Mouse (Mus musculus) embryonic facial prominence, embryonic 12.5 days (tissue): Measurements from ENCODE around the gene Tti1. TPM values are rescaled to one million over a fixed set of nuclear protein-coding genes. Genes with fewer than 3 reads are reported as not detected.

Experiments used
- ATAC-seq: fragments of 200-750 bp; cut with Nextera tagmentation; 2 replicates; pipeline ENCODE4 v1.8.0; 2017; ENCODE audit not compliant: insufficient number of reproducible peaks, insufficient read depth, low FRiP score, low TSS enrichment
- H3K27ac ChIP-seq: fragments of 300-500 bp; sonication (generic); 2 replicates; pipeline ENCODE4 v1.5.1; 2016; ENCODE audit warnings: mild to moderate bottlenecking
- H3K27me3 ChIP-seq: fragments of 300-500 bp; sonication (generic); 2 replicates; pipeline ENCODE4 v1.6.1; 2016; ENCODE audit warnings: mild to moderate bottlenecking, moderate library complexity
- H3K36me3 ChIP-seq: fragments of 300-500 bp; sonication (generic); 2 replicates; pipeline ENCODE4 v1.6.1; 2016; ENCODE audit warnings: mild to moderate bottlenecking
- H3K4me1 ChIP-seq: fragments of 300-500 bp; sonication (generic); 2 replicates; pipeline ENCODE4 v1.6.1; 2016
- H3K4me2 ChIP-seq: fragments of 300-500 bp; sonication (generic); replicated peaks from 2 replicates; pipeline ENCODE4 v1.6.1; 2016; ENCODE audit warnings: mild to moderate bottlenecking, moderate library complexity
- H3K4me3 ChIP-seq: fragments of 300-500 bp; sonication (generic); 2 replicates; pipeline ENCODE4 v1.5.1; 2016; ENCODE audit warnings: mild to moderate bottlenecking
- H3K9ac ChIP-seq: fragments of 300-500 bp; sonication (generic); 2 replicates; pipeline ENCODE4 v1.6.1; 2016; ENCODE audit warnings: mild to moderate bottlenecking, moderate library complexity
- H3K9me3 ChIP-seq: fragments of 300-500 bp; sonication (generic); 2 replicates; pipeline ENCODE4 v1.6.1; 2016; ENCODE audit warnings: mild to moderate bottlenecking, moderate library complexity
- WGBS: fragments of 180-500 bp; shearing (Covaris S2); methylation state at CpG from one replicate; pipeline ENCODE4 v1.1.7; 2016; 5-methylcytosine and 5-hydroxymethylcytosine counted together
- polyA plus RNA-seq: library from polyadenylated mRNA; unstranded; fragments of >200 nt; fragmentation: Nextera tagmentation; extraction: Ambion mirVana; gene quantifications from 2 replicates; pipeline ENCODE4 v1.2.1, GENCODE M21; 2016

Gene Tti1
- polyA plus RNA-seq, 1 experiment from 2014 or later = 30.8 TPM

DNA sequence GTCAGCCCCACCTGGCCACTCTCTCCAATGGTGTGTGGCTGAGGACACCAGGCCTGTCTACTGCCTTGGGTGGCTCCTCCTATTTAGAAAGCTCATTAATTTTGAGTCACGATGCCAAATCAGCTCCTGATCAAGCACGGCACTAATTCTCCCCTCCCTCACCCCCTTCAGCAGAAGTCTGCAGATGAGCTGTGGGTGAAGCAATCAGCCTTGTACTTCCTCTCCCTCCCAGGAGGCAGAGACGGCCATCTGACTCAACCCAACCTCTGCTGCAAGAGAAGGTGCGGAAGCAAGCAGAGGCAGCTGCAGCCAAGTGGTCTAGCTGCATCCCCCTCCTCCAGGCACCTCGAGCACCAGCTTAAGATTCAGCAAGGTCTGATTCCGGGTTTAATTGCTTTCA is 37.2 kb downstream of the Tti1 start:
- WGBS = 78% methylated on average over 6 of the region's 6 CpGs
- H3K4me1 ChIP-seq = no peaks in the 10 kb centered on the region
- H3K4me3 ChIP-seq = no peak overlapping the region
- no peak overlapping the region for H3K4me2 ChIP-seq
- H3K27me3 ChIP-seq = no peaks in the 10 kb centered on the region
- H3K36me3 ChIP-seq = peaks cover 33% of the 10 kb centered on the region
- ATAC-seq = no peak
- no peak overlapping the region for H3K27ac ChIP-seq
- H3K9me3 ChIP-seq = no peaks in the 10 kb centered on the region
- no peak overlapping the region for H3K9ac ChIP-seq

DNA sequence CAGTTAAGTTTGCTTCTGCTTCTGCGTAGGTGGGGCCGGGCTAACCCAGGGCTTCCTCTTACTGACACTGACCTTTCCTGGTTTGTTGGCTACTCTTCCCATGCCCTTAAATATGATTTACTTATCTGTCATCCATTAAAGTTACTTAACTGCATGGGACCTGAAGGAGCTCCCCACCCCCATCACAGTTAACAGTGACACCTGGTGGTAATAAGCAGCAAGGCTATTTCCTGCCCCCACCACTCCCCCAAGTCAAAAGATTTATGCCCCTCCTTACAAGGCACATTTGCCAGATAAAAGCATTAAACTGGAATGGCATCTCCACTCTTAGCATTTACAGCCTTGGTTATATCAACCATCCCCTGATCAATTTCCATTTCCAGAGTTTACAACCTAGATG is 38.3 kb downstream of the Tti1 start:
- no peaks in the 10 kb centered on the region for H3K27me3 ChIP-seq
- H3K4me1 ChIP-seq = no peaks in the 10 kb centered on the region
- no peaks in the 10 kb centered on the region for H3K9me3 ChIP-seq
- ATAC-seq = no peak
- no peak overlapping the region for H3K4me3 ChIP-seq
- WGBS = 79% methylated on average over 2 of the region's 2 CpGs
- H3K36me3 ChIP-seq = peaks cover 23% of the 10 kb centered on the region
- H3K4me2 ChIP-seq = no peak overlapping the region
- H3K9ac ChIP-seq = no peak overlapping the region
- H3K27ac ChIP-seq = no peak overlapping the region

DNA sequence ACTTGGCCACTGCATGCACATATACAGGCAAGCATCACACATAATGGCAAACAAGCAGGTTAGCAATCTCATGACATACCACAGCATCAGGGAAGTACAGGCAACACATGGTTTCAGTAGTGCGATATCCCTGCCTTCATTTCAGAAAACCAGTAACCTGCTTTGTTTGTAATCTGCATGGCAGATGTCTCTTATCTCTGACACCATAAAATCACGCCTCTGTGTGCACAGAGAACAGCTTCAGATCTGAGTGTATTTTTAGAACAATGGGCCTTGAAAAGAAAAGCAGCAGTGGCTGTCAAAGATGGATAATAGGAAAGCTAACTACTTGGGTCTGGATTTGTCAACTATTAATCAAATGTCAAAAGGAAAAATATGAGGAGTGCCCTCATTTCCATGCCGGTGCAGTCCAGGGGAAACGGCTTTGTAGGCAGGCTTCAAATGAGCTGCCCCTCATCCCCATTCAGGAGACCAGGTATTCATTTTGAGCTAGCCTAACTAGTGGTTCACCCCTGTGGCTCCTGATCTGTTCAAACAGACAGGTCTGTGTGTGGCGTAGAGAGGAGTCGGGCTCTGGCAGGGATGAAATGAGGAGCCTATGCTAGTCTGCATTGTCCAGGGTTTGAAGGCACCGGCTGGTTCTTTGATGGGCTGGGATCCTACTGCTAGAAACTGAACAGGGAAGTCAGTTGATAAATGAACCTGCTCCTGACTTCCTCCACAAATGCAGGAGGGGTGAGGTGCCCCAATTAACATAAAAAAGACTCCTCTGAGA is 39.6 kb downstream of the Tti1 start:
- H3K4me2 ChIP-seq = no peak overlapping the region
- 79% methylated on average over 7 of the region's 7 CpGs for WGBS

DNA sequence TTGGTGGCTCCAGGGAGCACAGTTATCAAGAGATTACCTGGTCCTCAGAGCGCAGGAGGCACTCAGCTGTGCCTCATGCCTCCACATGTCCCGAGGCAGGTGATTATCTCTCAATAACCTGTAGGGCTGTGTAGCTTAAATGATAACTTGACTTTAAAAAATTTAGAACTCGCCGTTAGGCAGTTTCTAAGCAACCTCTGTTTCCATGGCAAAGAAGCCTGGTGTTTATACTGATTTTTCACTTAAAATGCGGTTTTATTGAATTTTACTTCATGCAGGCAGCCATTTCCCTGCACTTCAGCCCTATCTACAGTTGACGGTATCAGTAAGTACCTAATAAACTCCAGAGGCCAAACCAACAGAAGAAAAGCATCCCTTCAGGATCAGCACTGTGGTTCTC is 42.0 kb downstream of the Tti1 start:
- Histone ChIP-seq H3K4me2 (no peak overlapping the region), H3K27ac (no peak overlapping the region), H3K4me3 (no peak overlapping the region), H3K36me3 (0 out of 2 replicates have a peak, but pooled peaks cover 7% of the 10 kb centered on the region), H3K9me3 (no peaks in the 10 kb centered on the region), H3K9ac (no peak overlapping the region), H3K27me3 (no peaks in the 10 kb centered on the region), H3K4me1 (no peaks in the 10 kb centered on the region)
- 84% methylated on average over 6 of the region's 6 CpGs for WGBS
- no peak for ATAC-seq

More for the DNA sequence above, 39.6 kb downstream of the Tti1 start:
- Histone ChIP-seq H3K4me1 (no peaks in the 10 kb centered on the region), H3K4me3 (no peak overlapping the region), H3K27me3 (no peaks in the 10 kb centered on the region), H3K9me3 (no peaks in the 10 kb centered on the region), H3K9ac (no peak overlapping the region), H3K36me3 (peaks cover 19% of the 10 kb centered on the region), H3K27ac (no peak overlapping the region)
- no peak for ATAC-seq

DNA sequence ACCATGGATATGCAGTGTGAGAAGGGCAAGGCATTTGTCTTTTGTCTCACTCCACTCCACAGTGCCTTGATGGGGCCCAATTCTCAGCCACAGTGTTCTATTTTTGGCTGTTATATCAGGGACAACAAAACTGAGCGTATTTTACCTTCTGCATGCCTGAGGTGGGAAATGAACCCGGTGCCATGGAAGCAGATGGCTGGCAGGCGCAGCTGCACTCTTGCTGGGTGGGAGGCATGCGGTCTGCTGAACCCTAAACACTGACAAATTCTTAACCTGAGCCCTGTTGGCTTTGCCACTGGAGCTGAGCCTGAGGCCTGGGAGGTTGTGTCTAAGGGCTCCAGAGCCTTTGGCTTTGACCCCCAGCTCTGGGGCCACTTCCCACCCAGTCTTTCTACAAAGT is 42.6 kb downstream of the Tti1 start:
- Histone ChIP-seq H3K4me3 (no peak overlapping the region), H3K27me3 (no peaks in the 10 kb centered on the region), H3K9me3 (no peaks in the 10 kb centered on the region), H3K27ac (no peak overlapping the region), H3K36me3 (peaks cover 10% of the 10 kb centered on the region; the same call in 1 of the 2 replicates), H3K9ac (no peak overlapping the region), H3K4me1 (no peaks in the 10 kb centered on the region), H3K4me2 (no peak overlapping the region)
- 84% methylated on average over 4 of the region's 4 CpGs for WGBS
- no peak for ATAC-seq

DNA sequence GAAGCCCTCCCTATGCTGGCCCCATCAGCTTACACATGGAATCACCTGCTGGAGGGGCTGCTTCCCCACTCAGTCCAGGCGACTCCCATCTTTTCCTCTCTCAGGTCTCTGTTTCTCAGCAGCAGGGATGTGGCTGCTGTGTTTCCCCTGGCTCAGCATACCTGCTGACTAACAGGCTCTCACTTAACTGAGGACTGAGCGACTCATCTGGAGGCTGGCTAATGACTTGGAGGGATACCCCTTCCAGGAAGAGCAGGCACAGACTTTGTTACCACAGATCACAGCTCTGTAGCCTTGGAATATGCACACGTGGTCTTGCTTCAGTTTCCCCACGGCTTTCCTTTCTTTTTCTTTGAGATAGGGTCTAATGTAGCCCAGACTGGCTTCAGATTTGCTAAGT is 45.0 kb downstream of the Tti1 start:
- no peak for ATAC-seq
- Histone ChIP-seq H3K9me3 (no peaks in the 10 kb centered on the region), H3K4me2 (no peak overlapping the region), H3K36me3 (peaks cover 10% of the 10 kb centered on the region; the same call in 1 of the 2 replicates), H3K4me3 (no peak overlapping the region), H3K27ac (no peak overlapping the region), H3K9ac (no peak overlapping the region), H3K4me1 (no peaks in the 10 kb centered on the region), H3K27me3 (no peaks in the 10 kb centered on the region)
- WGBS = 88% methylated on average over 4 of the region's 4 CpGs

DNA sequence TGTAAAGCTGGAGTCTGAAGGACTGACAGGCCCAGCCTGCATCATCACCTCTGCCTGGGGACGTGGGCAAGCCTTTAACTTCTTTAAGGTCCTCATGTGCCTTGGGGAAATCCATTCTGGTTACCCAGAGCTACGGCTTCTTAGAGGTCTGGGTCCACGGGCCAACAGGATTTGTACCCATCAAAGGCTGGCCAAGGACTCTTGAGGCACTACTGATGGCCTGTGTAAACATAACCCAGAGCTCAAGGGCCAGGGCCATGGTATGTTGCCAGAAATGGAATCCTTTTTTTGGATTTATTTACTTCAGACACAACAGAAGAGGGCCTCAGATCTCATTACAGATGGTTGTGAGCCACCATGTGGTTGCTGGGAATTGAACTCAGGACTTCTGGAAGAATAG is 45.5 kb downstream of the Tti1 start:
- Histone ChIP-seq H3K27me3 (no peaks in the 10 kb centered on the region), H3K9me3 (no peaks in the 10 kb centered on the region), H3K27ac (no peak overlapping the region), H3K4me3 (no peak overlapping the region), H3K9ac (no peak overlapping the region), H3K4me1 (no peaks in the 10 kb centered on the region), H3K4me2 (no peak overlapping the region), H3K36me3 (peaks cover 10% of the 10 kb centered on the region; the same call in 1 of the 2 replicates)
- WGBS = 83% methylated on average over 3 of the region's 3 CpGs
- ATAC-seq = no peak

DNA sequence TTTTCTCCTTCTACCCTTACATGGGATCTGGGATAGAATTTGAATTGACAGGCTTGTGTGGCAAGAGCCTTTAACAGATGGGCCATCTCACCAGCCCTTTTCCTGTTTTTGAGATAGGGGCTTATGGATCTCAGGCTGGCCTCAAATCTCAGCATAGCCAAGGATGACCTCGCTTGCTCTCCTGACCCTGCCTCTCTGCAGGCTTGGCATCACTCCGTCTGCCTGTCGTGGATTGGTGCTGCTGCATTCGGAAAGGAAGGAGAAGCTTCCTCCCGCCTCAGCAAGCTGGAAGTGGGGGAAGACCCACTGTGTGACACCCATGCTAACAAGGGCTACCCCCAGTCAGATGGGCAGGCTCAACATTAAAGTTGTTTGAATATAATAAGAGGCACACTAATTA is 49.0 kb downstream of the Tti1 start:
- no peak overlapping the region for H3K4me2 ChIP-seq
- no peak overlapping the region for H3K4me3 ChIP-seq
- H3K9me3 ChIP-seq = no peaks in the 10 kb centered on the region
- H3K4me1 ChIP-seq = peaks cover 15% of the 10 kb centered on the region; the same call in 1 of the 2 replicates
- no peaks in the 10 kb centered on the region; the same call in 1 of the 2 replicates for H3K27me3 ChIP-seq
- whole genome bisulfite sequencing = 62% methylated on average over 5 of the region's 5 CpGs
- no peak overlapping the region for H3K27ac ChIP-seq
- ATAC-seq = no peak
- peaks cover 10% of the 10 kb centered on the region; the same call in 1 of the 2 replicates for H3K36me3 ChIP-seq
- H3K9ac ChIP-seq = no peak overlapping the region

DNA sequence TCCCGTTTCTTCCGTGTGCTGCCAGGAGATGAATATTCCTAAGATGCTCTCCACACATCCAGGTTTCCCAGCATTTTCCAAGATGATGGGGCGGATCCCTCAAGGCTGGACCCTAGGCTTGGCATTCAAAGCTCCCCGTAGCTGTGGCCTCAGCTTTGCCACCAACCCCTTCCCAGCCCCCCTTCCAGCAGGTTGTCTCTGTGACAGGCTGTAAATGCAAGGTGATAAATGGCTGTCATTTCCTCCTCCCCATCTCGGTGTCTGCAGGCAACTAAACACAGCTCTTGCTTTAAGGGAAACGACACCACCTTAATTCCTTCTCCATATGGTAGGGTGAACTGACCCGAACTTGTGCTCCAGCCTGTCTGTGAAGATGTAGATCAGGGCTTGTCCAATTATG is 52.6 kb downstream of the Tti1 start:
- WGBS = 12% methylated on average over 7 of the region's 7 CpGs
- H3K4me3 ChIP-seq = no peak overlapping the region

DNA sequence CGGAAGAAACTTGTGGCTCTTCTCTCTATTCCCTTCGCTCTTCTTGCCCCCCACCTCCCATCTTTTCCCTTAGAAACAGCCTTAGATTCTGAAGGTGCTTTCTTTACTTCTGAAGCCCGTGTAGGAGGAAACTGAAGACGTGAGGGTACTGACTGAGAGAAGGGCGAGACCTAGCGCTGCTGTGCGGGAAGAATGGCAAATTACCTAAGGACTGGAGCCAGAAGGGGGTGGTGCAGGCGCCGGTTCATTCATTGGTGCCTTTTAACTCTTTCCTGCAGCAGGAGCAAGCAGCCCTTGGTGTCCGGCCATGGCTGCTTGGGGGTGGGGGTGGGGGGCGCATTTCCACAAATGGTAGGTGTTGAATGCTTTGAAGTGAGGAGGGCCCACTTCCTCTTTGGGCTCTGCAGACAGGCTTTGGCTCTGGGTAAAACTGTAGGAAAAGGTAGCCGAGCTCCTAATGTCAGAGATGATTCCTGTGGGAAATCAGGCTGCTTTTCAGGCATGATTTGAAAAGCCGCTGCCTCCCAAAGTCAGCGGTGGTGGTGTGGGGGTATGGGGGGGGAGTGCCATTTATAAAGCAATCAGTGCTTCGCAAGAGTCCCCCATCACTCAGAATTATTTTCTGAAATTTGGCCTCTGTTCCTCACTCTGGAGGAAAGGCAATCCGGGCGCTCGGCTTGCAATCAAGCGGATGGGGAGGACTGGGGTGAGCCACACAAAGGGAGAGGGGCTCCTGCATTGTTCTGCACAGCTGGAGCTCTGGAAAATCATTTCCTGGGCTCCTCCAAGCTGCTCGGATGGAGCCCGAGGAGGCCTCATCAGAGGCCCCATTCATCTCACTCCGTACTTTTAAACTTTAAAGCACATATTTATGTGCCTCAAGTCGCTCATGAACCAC is 53.4 kb downstream of the Tti1 start:
- Histone ChIP-seq H3K4me1 (peaks cover 18% of the 10 kb centered on the region; the same call in 1 of the 2 replicates), H3K4me2 (peak overlapping the region; percentile 38), H3K9ac (no peak overlapping the region), H3K9me3 (no peaks in the 10 kb centered on the region), H3K4me3 (no peak overlapping the region), H3K27ac (no peak overlapping the region), H3K36me3 (no peaks in the 10 kb centered on the region), H3K27me3 (peaks cover 3% of the 10 kb centered on the region; the same call in 1 of the 2 replicates)
- 4% methylated on average over 23 of the region's 23 CpGs for WGBS
- ATAC-seq = no peak

More for the DNA sequence above, 52.6 kb downstream of the Tti1 start:
- H3K27ac ChIP-seq = no peak overlapping the region
- peaks cover 3% of the 10 kb centered on the region; the same call in 1 of the 2 replicates for H3K27me3 ChIP-seq
- H3K36me3 ChIP-seq = no peaks in the 10 kb centered on the region
- no peaks in the 10 kb centered on the region for H3K9me3 ChIP-seq
- no peak overlapping the region for H3K9ac ChIP-seq
- peaks cover 16% of the 10 kb centered on the region; the same call in 1 of the 2 replicates for H3K4me1 ChIP-seq
- no peak for ATAC-seq
- peak overlapping the region; percentile 38 for H3K4me2 ChIP-seq

DNA sequence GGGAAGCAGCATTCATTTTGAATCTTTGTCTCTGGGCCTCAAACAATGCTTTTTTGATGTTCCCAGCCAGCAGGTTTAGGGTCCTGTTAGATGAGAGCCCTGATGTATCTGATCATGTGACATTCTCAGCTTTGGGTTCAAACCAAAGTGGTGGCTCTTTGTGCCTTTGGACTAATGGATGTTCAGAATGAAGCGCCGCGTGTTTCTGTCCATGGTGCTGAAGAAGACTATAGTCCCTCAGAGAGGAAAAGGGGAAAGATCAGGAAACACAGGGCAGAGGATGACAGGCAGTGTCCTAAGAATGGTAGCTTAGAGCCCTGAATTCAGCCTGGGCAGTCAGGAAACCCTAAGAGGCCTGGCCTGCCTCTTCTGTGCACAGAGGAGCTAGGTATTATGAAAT is 57.6 kb downstream of the Tti1 start:
- H3K4me1 ChIP-seq = peaks cover 17% of the 10 kb centered on the region; the same call in 1 of the 2 replicates
- H3K27ac ChIP-seq = no peak overlapping the region
- no peak overlapping the region for H3K4me2 ChIP-seq
- no peak for ATAC-seq
- H3K27me3 ChIP-seq = peaks cover 3% of the 10 kb centered on the region; the same call in 1 of the 2 replicates
- no peak overlapping the region for H3K4me3 ChIP-seq
- H3K9ac ChIP-seq = no peak overlapping the region
- H3K9me3 ChIP-seq = no peaks in the 10 kb centered on the region
- 1% methylated on average over 3 of the region's 3 CpGs for WGBS
- no peaks in the 10 kb centered on the region for H3K36me3 ChIP-seq
